Mouse (Mus musculus) granulocyte monocyte progenitor cell, adult 5-6 weeks (primary cell): ENCODE measurements around the gene Atp5e. TPM values are rescaled to one million over a fixed set of nuclear protein-coding genes. Genes with fewer than 3 reads are reported as not detected.
A peak's percentile ranks its signal among the peaks of the same experiment; 100 is the strongest.

ENCODE experiments used
- ATAC-seq: replicated peaks from 2 replicates; pipeline ENCODE4 v1.8.0; 2016; ENCODE audit warnings: mild to moderate bottlenecking, moderate TSS enrichment, inconsistent platforms; ENCODE audit not compliant: poor library complexity, severe bottlenecking
- total RNA-seq, 2 experiments: library from RNA; stranded (forward) in 1 of 2; stranded (reverse) in 1 of 2; fragments of 200-712, 200-1000 nt in 1 of 2; fragments of >200 nt in 1 of 2; fragmentation: Nextera tagmentation in 1 of 2; gene quantifications; 2 replicates each; pipeline ENCODE4 v1.2.3; 2014 to 2017

Atp5e gene
- total RNA-seq, 2 experiments from 2014 or later: 442 to 734 TPM

DNA sequence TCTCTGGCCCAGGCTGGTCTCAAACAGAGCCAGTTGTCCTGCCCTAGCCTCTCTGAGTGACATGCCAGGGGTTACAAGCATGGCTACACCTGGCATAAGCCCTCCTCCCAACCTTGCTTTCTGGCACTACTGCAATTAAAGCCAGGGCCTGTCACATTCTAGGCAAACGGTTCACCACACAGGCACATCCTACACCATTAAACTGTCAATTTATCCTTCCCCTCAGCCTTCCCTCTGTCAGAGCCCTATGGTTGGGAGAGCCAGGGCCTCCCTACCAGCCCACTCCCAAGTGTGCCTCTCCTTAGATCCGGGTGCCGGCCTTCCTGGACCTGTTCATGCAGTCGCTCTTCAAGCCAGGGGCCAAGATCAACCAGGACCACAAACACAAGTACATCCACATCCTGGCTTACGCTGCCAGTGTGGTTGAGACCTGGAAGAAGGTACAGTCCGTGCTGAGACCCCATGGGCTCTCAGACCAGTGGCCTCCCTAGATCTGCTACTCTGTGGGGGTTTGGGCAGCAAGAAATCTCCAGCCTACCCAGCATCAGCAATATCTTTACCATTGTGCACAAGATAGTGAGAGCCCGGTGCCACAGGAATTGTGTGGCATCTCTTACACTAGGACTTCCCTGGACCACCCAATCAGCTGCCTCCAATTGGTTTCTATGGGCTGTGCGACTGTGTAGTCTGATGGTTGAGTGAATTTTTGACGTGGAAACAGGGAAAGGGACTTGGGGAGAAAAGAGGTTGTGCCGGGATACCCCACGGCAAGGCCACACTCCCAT is 39.4 kb downstream of the Atp5e start:
- no peak for ATAC-seq

DNA sequence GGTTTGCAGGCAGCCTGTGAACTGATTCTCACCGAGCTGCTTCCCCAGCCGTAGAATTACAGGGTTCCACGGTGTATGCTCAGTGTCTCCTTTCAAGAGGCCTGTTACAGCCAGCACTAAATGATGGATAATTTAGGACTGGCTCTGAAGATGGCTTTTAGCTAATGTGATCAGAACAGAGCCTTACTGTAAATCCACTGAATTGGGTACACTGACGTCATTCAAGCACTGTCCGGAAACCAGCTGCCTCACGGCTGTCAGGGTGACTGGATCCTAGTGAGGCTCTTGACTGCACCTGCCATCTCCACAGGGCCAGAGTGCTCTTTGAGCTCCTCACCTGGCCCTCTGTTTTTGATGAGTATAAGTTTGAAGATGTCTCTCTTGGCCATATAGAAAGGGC is 42.8 kb downstream of the Atp5e start:
- ATAC-seq: no peak

DNA sequence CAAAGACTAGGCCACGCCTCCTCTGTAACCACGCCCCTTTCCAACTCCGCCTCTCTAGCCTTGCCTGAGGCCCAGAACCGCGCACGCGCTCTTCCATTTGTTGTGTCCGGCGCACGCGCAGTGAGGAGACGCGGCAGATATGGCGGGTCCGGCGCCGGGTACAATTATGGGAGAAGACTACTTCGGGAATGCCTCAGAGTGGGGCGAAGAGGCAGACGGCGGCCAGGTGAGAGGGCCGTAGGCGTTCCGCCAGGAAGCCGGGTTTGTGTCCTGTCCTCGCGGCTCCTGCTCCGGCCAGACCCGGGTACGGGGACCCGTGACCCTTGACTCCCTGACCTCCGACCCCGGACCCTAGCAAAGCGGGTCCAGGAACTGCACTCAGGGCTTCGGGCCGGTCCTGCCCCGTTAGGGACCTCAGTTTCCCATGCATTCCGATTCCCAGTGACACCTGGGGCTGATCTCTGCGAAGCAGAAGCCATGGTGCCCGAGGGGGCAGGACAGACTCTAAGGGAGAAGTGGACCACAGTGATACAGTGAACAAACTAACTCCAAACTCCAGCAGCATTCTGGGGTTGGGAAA is 48.1 kb downstream of the Atp5e start, which contains the start of gene Nelfcd:
Gene Nelfcd, plus strand, starts transcription at position 74 of the 580 bp plus-strand sequence.
- peak; percentile 96 for ATAC-seq

DNA sequence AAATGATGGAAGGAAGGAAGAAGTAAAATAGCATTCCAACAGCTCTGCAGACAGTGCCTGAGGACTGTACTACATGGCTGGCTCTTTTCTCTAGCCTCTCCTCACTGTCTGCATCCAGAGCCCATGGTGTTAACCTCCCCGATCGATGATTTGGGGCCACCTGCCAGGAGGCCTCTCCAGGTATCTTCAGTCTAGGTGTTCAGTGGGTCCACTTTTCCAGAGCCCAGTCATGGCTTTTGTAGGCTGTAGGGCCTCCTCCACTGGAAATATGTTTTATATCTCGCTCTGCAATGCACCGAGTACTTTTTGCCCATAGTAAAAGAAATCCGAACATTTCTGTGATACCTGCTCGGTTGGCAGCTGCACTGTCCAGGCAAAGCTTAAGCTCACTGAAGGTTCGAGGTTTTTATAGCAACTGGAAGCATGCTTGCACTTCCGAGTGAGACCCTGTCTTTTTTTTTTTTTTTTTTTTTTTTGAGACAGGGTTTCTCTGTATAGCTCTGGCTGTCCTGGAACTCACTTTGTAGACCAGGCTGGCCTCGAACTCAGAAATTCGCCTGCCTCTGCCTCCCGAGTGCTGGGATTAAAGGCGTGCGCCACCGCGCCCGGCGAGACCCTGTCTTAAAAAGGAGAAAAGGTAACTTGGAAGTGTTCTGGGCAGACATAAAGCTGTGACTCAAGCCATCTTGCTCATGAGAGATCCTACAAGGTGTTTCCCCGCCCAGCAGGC is 48.7 kb downstream of the Atp5e start:
- no peak for ATAC-seq

DNA sequence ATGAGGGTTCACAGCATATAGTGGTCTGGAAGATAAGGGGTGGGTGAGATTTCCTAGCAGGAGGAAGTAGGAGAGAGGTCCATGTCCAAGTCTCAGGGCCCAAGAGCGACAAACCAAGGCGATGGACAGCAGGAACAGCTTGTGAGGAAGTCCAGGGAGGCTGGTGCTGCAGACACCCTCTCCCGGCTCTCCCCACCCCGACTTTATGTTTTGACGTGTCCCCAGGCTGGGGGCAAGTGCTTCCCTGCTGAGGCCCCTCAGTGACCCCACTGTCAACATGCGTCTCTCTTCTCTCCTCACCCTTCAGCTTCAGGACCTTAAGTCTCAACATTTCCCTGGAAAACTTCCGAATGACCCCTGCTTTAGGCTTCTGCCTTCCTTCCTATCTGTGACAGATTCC is 50.8 kb downstream of the Atp5e start:
- ATAC-seq: no peak

Other genes starting within 250 kb of the Atp5e start
- 447 and 478 TPM in 2 replicates for gene Gnas, start 179.8 kb downstream of the Atp5e start, total RNA-seq (2014; fragmentation: Nextera tagmentation)
- 212 and 260 TPM in 2 replicates for gene Gnas, start 179.8 kb downstream of the Atp5e start, total RNA-seq (2017)
- gene Gm20721, start 117.4 kb downstream of the Atp5e start, total RNA-seq (2014; fragmentation: Nextera tagmentation): not detected in 2 replicates
- 1.4 and 4.7 TPM in 2 replicates for gene Gm20721, start 117.4 kb downstream of the Atp5e start, total RNA-seq (2017)
- 56.8 and 68.4 TPM in 2 replicates for gene Nelfcd, start 48.3 kb downstream of the Atp5e start, total RNA-seq (2014; fragmentation: Nextera tagmentation)
- 40.2 and 42.2 TPM in 2 replicates for gene Nelfcd, start 48.3 kb downstream of the Atp5e start, total RNA-seq (2017)
- gene Ctsz, start 25.1 kb downstream of the Atp5e start, total RNA-seq (2014; fragmentation: Nextera tagmentation): 201 and 252 TPM in 2 replicates
- 362 and 363 TPM in 2 replicates for gene Ctsz, start 25.1 kb downstream of the Atp5e start, total RNA-seq (2017)
- gene Tubb1, start 13.4 kb downstream of the Atp5e start, total RNA-seq (2014; fragmentation: Nextera tagmentation): not detected in 2 replicates
- gene Tubb1, start 13.4 kb downstream of the Atp5e start, total RNA-seq (2017): 0.43 and 1.0 TPM in 2 replicates
- 76.8 and 88.4 TPM in 2 replicates for gene Prelid3b, start 9.0 kb upstream of the Atp5e start, total RNA-seq (2014; fragmentation: Nextera tagmentation)
- 213 and 215 TPM in 2 replicates for gene Prelid3b, start 9.0 kb upstream of the Atp5e start, total RNA-seq (2017)
- 1.1 TPM in 2 replicates for gene Zfp831, start 179.4 kb upstream of the Atp5e start, total RNA-seq (2014; fragmentation: Nextera tagmentation)
- gene Zfp831, start 179.4 kb upstream of the Atp5e start, total RNA-seq (2017): 0.15 and 0.26 TPM in 2 replicates